Mouse (Mus musculus): ENCODE measurements around the gene BC028528. TPM values are rescaled to one million over a fixed set of nuclear protein-coding genes. Genes with fewer than 3 reads are reported as not detected.

Gene BC028528
- polyA plus RNA-seq, 1 experiment from 2014 or later: 20.1 TPM

DNA sequence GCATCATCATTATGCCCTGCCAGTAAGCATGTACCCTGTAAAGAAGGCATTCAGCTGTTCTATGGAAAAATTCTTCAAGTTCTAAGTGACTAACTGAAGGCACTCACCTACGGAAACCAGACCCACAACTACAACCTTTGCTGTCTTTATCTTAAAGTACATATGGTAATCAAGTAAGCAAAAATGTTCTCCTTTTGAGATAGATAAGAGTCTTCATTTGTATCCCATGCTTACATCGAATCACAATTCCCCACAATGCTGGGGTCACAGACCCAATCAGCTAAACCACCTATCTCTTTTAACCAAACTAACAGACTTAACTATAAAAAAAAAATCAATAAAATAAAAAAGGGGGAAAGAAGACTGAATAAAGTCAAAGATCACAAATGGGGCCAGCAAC lies 52.6 kb downstream of the BC028528 start:
- Histone ChIP-seq H3K27ac (replicated peaks; ENCODE audit: low read depth, low read length) (no peak overlapping the region), H3K4me1 (ENCODE audit: control insufficient read depth, insufficient read depth, low read length) (no peaks in the 10 kb centered on the region), H3K4me3 (ENCODE audit: low read depth, low read length) (no peak overlapping the region), H3K36me3 (ENCODE audit: control insufficient read depth, insufficient read depth, low read length) (peaks cover 85% of the 10 kb centered on the region), H3K9me3 (ENCODE audit: control insufficient read depth, low read length) (no peaks in the 10 kb centered on the region), H3K9ac (ENCODE audit: low read depth, low read length) (no peak overlapping the region), H3K4me2 (ENCODE audit: low read depth, low read length) (no peak overlapping the region), H3K27me3 (replicated peaks; ENCODE audit: control insufficient read depth, insufficient read depth, low read length) (no peaks in the 10 kb centered on the region)
- no peak for DNase-seq (ENCODE audit: low spot score)
- ATAC-seq (ENCODE audit: low read depth): no peak
- 91% methylated on average over 2 of the region's 2 CpGs for WGBS

Other genes with a start within 250 kb of the BC028528 start
- 62.0 and 65.8 TPM in 2 replicates for gene Mcl1, start 233.2 kb downstream of the BC028528 start, polyA plus RNA-seq (2014; fragmentation: Nextera tagmentation; extraction: Ambion mirVana)
- gene Adamtsl4, start 204.1 kb downstream of the BC028528 start, polyA plus RNA-seq (2014; fragmentation: Nextera tagmentation; extraction: Ambion mirVana): 2.8 and 3.8 TPM in 2 replicates
- 12.8 and 16.8 TPM in 2 replicates for gene Ecm1, start 152.4 kb downstream of the BC028528 start, polyA plus RNA-seq (2014; fragmentation: Nextera tagmentation; extraction: Ambion mirVana)
- 40.1 and 44.5 TPM in 2 replicates for gene Tars2, start 131.8 kb downstream of the BC028528 start, polyA plus RNA-seq (2014; fragmentation: Nextera tagmentation; extraction: Ambion mirVana)
- gene Rprd2, start 73.1 kb downstream of the BC028528 start, polyA plus RNA-seq (2014; fragmentation: Nextera tagmentation; extraction: Ambion mirVana): 20.5 and 21.2 TPM in 2 replicates
- gene Prpf3, start 36.1 kb downstream of the BC028528 start, polyA plus RNA-seq (2014; fragmentation: Nextera tagmentation; extraction: Ambion mirVana): 41.9 and 46.0 TPM in 2 replicates
- gene Mrps21, start 20.5 kb downstream of the BC028528 start, polyA plus RNA-seq (2014; fragmentation: Nextera tagmentation; extraction: Ambion mirVana): 288 and 315 TPM in 2 replicates
- 4.1 and 4.4 TPM in 2 replicates for gene Ciart, start 9.8 kb downstream of the BC028528 start, polyA plus RNA-seq (2014; fragmentation: Nextera tagmentation; extraction: Ambion mirVana)
- 36.6 and 39.5 TPM in 2 replicates for gene Aph1a, start 2.0 kb upstream of the BC028528 start, polyA plus RNA-seq (2014; fragmentation: Nextera tagmentation; extraction: Ambion mirVana)
- gene Car14, start 12.7 kb upstream of the BC028528 start, polyA plus RNA-seq (2014; fragmentation: Nextera tagmentation; extraction: Ambion mirVana): 3.7 and 5.6 TPM in 2 replicates
- 62.6 and 64.2 TPM in 2 replicates for gene Anp32e, start 37.2 kb upstream of the BC028528 start, polyA plus RNA-seq (2014; fragmentation: Nextera tagmentation; extraction: Ambion mirVana)
- gene Plekho1, start 104.0 kb upstream of the BC028528 start, polyA plus RNA-seq (2014; fragmentation: Nextera tagmentation; extraction: Ambion mirVana): 40.5 and 43.2 TPM in 2 replicates
- 24.4 and 25.7 TPM in 2 replicates for gene Vps45, start 166.5 kb upstream of the BC028528 start, polyA plus RNA-seq (2014; fragmentation: Nextera tagmentation; extraction: Ambion mirVana)
- gene Otud7b, start 212.5 kb upstream of the BC028528 start, polyA plus RNA-seq (2014; fragmentation: Nextera tagmentation; extraction: Ambion mirVana): 17.6 and 20.0 TPM in 2 replicates

Measured in embryonic facial prominence, embryonic 14.5 days (tissue).